Mouse (Mus musculus): ENCODE results near the gene Lhfp.

The Lhfp gene

DNA sequence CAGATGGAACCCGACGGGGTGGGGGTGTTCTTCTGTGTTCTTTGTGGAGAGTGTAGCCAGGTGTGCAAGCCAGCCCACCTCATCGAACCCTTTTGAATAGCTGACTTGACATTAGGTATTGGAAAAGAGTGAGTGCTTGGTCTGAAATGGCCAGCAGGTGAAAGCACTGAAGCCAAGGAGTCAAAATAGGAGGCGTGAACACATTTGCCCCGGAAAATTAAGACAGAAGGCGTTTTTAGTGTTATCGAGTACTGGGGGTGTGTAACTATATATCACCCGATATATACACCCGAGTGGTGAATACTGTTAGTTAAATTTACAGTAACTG is 876 bp downstream of the Lhfp start:
- DNase-seq (ENCODE audit: low spot score in 2 of 2): no peak

DNA sequence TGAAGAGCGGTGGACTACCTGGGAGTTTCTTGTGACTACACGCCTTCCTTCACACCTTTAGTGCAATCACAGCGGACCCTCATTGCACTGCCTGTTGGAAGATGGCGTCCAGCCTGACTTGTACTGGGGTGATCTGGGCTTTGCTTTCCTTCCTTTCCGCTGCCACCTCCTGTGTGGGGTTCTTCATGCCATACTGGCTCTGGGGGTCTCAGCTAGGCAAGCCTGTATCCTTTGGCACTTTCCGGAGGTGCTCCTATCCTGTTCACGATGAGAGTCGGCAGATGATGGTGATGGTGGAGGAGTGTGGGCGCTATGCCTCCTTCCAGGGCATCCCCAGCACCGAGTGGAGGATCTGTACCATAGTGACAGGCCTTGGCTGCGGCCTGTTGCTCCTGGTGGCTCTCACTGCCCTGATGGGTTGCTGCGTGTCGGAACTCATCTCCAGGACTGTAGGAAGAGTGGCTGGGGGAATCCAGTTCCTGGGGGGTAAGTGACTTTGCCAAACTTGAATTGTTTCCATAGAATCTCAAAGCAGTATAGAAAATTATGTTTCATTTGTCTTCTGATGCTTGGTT is 2.0 kb downstream of the Lhfp start:
- no peak for DNase-seq (ENCODE audit: low spot score in 2 of 2)

DNA sequence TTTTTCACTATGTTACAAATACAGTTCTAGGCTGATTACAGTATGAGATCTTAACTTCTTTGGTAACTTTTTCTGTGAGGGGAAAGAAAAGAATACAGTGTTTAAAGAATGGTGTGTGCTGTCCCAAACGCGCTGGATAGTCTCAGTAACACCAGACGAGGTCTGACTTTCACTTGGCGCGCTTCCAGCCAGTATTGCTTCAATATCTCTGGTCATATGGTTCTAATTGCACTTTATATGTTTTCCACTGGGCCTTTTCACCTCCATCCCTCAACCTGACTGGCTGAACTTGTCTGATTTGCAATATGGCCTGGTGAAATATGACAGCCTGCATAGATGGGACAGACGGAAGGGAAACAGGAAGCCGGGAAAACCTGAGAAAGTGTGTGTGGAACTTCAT is 2.9 kb downstream of the Lhfp start:
- no peak for DNase-seq (ENCODE audit: low spot score in 2 of 2)

GRCm38 (mm10) chr3:53044682-53045299 is 3.5 kb downstream of the Lhfp start:
- no peak for DNase-seq (ENCODE audit: low spot score in 2 of 2)

- no peak for DNase-seq (ENCODE audit: low spot score in 2 of 2)
Observed at GRCm38 (mm10) chr3:53045697-53046096, 4.4 kb downstream of the Lhfp start.

GRCm38 (mm10) chr3:53046371-53046770 is 5.0 kb downstream of the Lhfp start:
- no peak for DNase-seq (ENCODE audit: low spot score in 2 of 2)

DNA sequence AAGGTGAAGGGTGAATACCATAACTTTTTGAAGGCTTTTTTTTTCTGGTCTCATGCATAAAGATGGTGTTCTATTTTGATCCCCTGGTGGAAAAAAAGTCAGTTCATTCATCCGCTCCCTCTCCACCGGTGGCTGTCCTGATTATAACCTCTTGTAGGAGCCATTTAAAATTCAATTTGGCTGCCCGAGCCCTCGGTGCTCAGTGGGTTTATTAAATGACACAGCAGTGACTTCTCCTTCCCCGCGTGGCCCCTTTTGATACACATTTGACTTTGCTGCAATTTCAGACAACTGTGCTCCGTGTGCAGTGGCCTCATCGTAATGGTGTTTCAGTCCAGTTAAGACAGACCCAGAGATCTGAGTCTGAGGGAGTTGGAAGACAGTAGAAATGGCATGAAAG is 11.1 kb downstream of the Lhfp start:
- no peak for DNase-seq (ENCODE audit: low spot score in 2 of 2)

- DNase-seq (ENCODE audit: low spot score in 2 of 2): no peak
Observed at GRCm38 (mm10) chr3:53056430-53056829, 15.1 kb downstream of the Lhfp start.

- no peak for DNase-seq (ENCODE audit: low spot score in 2 of 2)
Observed at GRCm38 (mm10) chr3:53059959-53060358, 18.6 kb downstream of the Lhfp start.

DNA sequence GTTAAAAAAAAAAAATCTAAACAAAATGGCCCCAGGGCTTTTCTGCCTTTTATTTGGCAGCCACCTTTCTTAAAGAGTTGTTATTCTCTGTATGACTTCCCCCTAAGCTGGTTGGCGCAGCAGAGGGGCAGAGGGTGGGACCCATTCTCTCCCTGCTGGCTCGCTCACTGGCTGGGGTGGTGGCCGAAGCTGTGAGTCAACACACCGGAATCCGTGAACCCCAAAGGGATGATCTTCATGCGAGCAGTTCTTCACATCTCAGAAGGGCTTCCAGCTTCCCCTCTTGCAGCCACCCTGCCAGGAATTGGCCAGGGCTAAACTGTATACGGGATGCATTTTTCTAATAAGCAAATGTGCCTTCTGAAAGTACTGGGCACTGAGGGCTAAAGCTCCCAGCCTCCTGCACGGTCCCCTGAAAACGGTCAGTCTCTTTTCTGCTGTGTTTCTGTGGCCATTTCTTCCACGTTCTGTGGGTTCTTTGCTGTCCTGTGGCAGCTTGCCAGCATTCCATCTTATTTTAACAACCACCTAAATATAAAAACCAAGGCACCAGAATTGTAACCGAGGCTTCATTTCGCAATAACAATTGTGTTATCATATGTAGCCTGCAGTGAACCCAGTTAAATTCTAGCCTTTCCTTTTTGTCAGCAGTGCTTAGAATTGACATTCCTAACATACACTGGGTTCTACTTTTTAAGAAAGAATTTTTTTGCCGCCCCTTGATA is 22.3 kb downstream of the Lhfp start:
- no peak for DNase-seq (ENCODE audit: low spot score in 2 of 2)

DNA sequence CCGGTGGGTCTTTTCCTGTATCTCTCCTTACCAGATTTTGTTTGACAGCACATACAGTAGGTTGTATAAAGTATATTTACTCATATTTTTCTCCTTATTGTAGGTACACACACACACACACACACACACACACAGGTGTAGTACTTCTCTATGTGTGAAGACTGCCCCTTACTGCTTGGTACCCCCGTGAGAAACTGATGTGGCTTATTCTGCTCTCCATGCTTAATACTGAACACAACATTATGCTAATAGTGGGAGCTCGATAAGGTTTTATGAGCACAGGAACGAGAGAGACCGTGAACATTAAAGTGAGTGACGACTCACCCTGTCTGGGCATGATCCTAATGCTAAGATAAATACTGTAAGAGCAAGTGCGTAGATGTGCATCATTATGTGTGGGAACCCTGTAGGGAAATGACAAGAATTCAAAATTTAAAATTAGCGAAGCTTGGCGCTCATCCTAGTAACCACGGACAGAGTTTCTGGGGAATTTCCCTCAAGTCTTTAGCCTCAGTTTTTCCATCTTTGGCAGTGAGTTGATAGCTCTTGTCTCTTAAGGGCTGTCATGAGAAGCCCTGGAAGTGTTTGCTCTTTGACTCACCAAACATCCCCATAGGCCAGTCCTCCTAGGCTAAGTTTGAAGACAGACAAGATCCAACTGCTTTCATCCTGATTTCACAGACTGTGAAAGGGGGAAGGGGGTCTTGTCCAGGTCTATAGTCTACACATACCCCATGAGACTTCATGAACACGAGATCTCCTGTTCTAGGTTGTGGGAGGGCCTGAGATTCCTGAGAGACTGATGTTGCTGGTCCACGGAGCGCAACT is 24.2 kb downstream of the Lhfp start:
- DNase-seq (ENCODE audit: low spot score in 2 of 2): no peak

DNA sequence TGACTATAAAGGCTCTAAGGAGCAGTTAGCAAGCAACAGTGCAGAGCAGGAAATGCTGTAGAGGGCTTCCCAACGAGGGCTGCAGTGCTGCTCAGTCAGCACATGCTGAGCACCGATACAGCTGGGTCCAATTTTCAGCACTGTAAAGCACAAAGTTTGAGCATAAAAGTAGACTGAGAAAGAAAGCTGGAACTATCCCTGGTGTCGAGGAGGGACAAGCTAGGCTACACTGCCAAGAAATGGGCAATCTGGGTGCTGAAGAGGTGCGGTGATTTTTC is 24.7 kb downstream of the Lhfp start:
- DNase-seq (ENCODE audit: low spot score in 2 of 2): no peak

DNA sequence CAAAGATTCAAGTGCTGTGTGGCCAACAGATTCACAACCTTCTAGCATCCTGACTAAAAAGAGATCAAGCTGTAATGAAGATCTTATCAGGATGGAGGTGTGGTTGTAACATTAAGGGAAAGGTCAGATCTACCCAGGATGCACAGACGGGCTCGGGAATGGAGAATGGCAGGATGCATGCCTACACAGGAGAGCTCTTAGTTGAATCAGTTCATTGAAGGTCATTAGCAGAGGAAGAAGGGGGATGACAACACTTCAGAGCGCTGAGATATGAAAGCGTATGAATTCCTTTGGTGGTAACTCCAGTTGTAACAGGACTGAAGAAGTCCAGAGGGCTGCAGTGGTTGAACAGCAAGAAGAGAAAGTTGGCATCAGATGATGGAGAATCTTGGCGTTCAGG is 27.1 kb downstream of the Lhfp start:
- DNase-seq (ENCODE audit: low spot score in 2 of 2): no peak

DNA sequence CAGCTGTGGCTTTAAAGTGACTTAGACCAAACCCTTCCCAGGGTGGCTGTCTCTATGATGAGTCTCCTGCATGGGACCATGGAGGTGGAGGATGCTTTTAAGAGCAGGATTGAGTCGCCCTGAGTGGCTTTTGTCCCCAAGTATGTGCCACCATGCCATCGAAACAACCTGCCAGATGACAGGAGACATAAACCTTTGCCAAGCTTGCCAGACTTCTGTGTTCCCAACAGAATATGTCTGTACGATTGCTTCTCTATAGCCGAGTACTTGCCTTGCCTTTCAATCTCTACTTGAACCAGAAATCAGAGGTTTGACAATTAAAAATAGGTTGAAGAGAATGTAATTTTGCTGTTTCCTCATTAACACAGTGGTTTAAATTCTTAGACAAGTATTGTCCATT is 32.9 kb downstream of the Lhfp start:
- no peak for DNase-seq (ENCODE audit: low spot score in 2 of 2)

GRCm38 (mm10) chr3:53074761-53075160 is 33.4 kb downstream of the Lhfp start:
- DNase-seq (ENCODE audit: low spot score in 2 of 2): no peak

GRCm38 (mm10) chr3:53080286-53080685 is 39.0 kb downstream of the Lhfp start:
- DNase-seq (ENCODE audit: low spot score in 2 of 2): no peak

GRCm38 (mm10) chr3:53080710-53081109 is 39.4 kb downstream of the Lhfp start:
- DNase-seq (ENCODE audit: low spot score in 2 of 2): no peak

GRCm38 (mm10) chr3:53083717-53084116 is 42.4 kb downstream of the Lhfp start:
- DNase-seq (ENCODE audit: low spot score in 2 of 2): no peak

DNA sequence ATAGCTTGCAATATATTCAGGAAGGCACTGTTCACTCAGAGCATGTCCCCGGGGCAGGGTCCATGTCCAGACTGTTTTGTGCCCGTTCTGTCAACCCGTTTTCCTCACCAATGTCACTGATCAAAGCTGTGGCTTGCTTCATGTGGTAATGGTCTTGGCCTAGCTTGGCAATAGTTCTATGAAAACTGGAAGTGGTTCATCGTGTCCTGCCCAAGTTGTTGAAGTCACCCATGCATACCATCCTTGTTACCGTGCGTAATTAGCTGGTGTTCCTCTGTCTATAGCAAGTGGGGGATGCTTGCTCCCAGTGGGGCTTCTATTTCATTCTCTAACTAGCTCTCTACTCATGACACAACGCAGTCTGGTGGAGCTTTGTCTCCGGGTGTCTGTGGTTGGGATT is 43.5 kb downstream of the Lhfp start:
- DNase-seq (ENCODE audit: low spot score in 2 of 2): no peak

DNA sequence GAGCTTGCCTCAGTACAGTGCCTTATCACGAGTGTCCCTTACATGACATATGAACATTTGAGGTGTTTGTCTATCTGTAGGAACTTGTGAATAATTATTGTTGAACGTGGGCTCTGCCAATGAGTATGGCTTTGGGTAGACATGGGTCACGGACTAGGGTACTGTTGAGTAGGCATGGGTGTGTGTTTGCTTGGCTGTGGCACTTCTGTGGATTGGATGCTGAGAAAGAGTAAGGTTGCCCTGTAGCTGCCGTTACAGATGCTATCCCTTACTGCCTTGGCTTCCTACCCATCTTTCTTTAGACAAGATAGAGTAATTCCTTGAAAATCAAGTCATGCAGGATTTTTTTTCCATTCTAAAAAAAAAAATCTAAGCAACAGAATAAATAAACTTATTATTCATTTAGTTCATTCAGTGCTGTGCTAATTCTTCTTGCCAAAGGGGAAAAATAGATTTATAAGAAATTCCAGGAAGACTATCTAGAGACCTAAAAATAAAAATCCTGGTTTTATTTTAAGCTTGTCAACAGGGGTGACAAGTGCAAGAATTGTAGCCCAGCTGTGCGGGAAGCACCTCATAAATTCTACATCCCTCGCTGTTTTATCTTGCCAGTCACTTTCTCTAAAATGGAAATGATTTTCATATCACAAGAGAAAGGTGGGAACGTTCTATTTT is 45.3 kb downstream of the Lhfp start:
- DNase-seq (ENCODE audit: low spot score in 2 of 2): no peak

DNA sequence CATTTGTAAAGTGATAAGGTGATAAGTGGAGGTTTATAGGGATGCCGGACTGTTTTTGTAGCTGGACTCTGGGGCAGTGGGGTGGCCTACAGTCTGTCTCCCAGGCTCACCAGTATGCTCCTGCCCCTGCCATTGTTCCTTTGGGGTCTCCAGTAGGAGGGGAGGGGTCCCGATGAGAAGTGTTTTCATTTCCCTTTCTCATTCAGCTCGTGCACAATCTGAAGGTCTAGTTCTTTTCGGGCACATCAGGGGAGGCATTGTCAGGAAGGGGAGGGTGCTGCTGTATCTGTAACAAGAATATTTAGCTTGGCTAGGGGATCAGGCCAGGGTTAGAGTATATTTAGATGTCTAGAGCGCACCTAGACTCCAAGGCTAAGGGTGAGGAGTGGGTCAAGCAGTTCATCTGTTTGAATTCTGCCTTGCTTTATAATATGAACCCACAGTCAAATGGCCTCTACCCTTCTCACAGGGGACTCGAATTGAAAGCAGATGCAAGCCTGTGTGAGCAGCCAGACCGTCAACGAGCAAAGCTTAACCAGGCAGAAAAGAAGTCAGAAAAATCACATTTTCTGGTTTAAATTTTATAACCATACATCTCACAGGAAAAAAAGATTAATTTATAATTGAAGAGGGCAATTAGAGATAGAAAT is 46.0 kb downstream of the Lhfp start:
- DNase-seq (ENCODE audit: low spot score in 2 of 2): no peak

DNA sequence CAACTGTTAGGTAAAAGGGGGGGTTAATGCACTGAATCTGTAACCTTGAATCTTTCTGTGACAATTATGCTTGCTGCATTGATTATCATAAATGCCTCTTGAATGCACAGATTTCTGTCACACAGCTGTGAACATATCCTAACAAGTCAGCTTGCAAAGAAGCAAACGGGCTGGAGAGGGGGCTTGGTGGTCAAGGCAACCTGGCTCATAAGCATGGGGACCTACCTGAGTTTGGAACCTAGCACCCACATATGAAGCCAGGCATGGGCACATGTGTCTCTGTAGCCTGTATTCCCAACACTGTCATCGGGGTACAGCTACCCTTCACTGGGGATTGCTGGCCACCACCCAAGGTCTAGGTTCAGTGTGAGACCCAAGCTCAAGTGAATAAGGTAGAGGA is 48.6 kb downstream of the Lhfp start:
- DNase-seq (ENCODE audit: low spot score in 2 of 2): no peak
